Mouse (Mus musculus): Measurements from ENCODE around the gene Dnmt3l.

DNA sequence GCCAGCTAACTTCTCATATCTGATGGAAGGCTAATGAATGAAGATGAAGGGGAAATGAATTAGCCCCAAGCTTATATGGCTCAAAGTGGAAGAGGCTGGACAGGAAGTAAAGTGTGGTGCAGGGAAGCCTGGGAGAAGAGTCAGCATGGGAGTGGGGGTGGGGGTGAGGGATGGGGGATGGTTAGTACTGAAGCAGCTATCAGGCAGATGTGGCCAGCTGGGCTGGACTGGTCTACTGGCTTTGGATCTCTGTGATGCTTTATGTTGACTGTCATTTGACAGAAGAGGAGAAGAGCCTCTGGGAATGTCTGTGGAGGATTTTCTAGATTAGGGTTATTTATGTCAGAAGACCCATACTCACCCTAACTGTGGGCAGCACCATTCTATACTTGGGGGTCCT, 53.5 kb downstream of the Dnmt3l start:
- TF ChIP-seq CTCF (IDR thresholded peaks at IDR 0.05; ENCODE audit: low read depth) (no peak), EP300 (IDR thresholded peaks at IDR 0.05; ENCODE audit: low read depth) (no peak)
